Mouse (Mus musculus) ZHBTc4 (cell line): ENCODE data around the gene Pdlim1.

ENCODE experiments used
- DNase-seq: peaks from one replicate; pipeline ENCODE4 v3.0.0-alpha.2; 2011; ENCODE audit warnings: low read depth, low spot score

The Pdlim1 gene

DNA sequence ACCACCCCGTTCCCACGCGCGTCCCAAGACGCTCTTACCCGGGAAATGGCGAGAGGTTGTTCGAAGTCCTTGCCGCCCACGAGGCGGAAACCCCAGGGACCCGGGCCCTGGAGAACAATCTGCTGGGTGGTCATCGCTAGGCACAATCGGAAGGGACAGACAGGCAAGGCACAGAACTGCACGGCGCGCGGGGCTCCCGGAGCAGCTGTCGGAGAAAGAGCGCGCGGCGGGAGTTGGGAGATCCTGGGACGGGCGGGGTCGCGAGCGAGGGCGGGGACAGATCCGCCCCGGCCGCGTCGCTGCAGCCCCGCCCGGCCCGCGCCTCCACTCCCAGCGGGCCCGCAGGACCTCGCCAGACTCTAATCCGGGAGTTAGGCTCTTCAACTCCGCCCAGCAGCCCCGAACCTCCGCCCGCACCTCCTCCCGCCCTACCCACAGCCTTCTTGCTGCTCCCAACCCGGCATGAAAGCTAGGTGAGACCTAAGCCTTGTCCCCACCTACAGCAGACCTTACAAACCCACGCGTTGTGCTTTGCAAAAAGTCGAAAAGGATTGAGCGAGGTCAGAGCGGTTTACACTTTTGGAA lies at the start of gene Pdlim1:
Pdlim1 (minus strand) TSS at position 535 of the 585 bp plus-strand sequence.
- DNase-seq = peak; percentile 96

DNA sequence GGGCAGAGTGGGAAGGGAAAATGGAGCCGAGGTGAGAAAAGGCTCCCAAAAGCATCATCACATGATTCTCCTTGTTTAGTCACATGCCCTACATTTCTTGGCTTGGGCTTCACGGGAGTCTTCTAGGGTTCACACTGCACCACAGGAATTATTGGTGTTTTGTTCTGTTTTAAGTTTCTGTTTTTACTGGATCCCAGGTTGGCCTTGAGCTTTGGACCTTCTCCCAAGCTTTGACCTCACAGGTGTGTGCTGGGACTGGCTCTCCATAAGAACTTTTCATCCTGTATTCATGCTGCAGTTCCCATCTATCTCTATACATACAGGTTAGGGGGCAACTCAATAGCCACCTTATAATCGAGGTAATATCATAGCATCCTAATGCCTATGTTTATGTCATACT lies 47.6 kb upstream of the Pdlim1 start:
- DNase-seq = no peak

DNA sequence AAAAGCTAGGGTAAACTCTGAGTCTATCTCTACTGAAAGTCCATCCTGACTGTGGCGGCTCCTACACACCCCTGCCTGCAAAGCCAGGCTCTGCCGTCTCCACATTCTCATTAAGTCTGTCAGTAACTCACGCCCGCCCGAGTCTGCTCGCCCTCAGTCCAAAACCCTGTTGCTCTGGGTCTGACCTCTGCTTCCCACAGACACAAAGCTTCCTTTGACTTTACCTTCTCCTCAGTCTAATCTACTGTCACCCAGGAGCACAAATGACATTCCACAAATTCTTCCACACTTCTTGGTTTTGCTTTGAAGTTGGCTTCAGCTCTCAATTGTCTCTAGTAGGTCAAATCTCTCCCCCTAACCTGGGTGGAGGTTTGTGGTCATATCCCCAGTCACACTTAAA lies 46.9 kb upstream of the Pdlim1 start:
- peak; percentile 76 for DNase-seq

DNA sequence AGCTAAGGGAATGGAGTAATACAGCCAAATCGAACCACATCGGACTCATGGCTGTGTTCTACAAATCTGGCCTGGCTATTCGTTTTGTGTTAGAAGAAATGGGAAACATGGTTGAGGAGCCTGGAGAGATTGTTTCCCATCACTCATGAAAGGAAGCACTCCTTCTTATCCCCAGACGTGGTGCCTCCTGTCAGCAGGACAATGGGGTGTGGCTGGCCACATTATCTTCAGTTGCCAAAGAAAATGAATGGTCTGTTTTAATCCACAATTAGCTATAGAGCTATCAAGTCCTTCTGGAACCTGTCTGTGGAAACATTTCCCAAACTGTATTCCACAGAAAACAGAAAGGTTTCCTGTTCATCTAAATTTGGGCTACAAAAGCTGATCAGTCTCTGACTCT lies 45.4 kb upstream of the Pdlim1 start:
- no peak for DNase-seq

DNA sequence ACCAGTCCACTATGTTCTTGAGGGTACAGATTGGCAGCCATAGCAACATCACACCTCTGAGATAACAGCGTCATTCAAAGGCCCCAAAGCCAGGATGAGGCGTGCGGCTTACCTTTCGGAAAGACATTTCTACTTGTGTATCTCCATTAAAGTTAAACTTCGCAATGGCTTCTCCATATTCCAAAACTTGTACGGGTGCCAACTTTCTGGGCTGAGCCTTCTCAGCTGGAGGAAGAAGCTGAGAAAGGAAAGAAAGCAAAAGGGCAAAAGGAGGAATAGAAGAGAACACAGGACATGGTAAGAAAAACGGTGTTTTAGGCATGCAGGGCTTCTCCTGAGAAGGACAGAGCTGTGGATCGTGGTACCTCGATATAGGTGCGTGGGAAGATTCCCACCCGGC lies 42.6 kb upstream of the Pdlim1 start:
- no peak for DNase-seq

GRCm38 (mm10) chr19:40311631-40312030 lies 40.0 kb upstream of the Pdlim1 start:
- no peak for DNase-seq

GRCm38 (mm10) chr19:40310410-40311130 lies 38.9 kb upstream of the Pdlim1 start:
- DNase-seq = no peak

DNA sequence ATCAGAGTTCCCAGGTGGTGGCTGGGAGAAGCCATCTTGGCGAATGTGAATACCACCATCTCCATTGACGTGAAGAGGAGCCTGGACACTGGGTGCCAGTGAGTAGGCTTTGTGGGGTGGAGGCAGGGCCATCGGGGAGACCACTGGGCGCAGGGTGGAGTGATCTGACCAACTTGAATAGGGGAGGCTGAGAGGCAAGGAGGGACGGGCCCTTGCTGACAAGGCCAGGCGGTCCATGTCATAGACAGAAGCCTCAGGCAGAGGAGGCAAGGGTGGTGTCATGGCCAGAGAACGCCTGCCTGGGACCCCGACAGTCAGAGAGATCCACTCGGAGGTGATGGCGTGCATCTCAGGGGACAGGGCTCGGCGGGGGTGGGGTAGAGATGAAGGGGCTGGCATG lies 38.3 kb upstream of the Pdlim1 start:
- no peak for DNase-seq

DNA sequence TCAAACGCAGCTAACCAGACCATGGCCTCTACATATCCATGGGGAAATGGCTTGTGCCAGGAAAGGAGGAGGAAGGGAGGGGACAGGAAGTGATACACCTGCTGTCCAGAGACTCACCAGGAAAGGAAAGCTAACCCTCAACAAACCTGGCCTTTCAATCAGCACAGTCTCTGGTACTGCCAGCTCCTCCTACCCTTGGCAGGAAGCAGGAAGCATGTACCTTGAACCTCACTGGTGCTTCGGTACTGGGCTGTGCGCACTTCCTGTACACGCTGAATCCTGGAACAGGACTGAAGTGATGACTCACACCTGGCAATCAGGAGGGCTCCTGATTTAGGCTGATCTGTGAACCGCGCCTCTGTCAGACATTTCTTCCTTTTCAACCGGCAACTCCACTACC lies 35.9 kb upstream of the Pdlim1 start:
- DNase-seq = peak; percentile 47

- DNase-seq = no peak
These were observed 35.0 kb upstream of the Pdlim1 start for GRCm38 (mm10) chr19:40306631-40307030.

- DNase-seq = no peak
These were observed 33.8 kb upstream of the Pdlim1 start for GRCm38 (mm10) chr19:40305456-40305855.

GRCm38 (mm10) chr19:40302916-40303315 lies 31.3 kb upstream of the Pdlim1 start:
- DNase-seq = no peak

DNA sequence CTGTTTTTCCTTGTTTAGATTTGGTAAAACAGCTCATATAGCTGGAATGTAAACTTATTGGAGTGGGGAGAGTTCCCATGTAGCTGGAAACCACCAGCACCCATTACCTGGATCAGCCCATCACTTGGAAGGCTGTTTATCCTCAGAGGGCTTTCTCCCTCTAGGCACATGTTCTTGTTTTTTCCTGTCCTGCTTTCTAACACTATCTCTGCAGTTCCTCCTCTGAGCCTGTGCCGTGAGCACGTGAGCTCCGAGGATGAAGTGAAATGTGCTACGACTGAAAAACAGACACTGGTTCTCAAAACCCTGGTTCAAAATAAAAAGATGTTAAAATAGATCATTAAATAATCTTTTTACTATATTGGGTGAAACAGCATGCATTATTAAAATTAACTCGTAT lies 30.8 kb upstream of the Pdlim1 start:
- DNase-seq = no peak

DNA sequence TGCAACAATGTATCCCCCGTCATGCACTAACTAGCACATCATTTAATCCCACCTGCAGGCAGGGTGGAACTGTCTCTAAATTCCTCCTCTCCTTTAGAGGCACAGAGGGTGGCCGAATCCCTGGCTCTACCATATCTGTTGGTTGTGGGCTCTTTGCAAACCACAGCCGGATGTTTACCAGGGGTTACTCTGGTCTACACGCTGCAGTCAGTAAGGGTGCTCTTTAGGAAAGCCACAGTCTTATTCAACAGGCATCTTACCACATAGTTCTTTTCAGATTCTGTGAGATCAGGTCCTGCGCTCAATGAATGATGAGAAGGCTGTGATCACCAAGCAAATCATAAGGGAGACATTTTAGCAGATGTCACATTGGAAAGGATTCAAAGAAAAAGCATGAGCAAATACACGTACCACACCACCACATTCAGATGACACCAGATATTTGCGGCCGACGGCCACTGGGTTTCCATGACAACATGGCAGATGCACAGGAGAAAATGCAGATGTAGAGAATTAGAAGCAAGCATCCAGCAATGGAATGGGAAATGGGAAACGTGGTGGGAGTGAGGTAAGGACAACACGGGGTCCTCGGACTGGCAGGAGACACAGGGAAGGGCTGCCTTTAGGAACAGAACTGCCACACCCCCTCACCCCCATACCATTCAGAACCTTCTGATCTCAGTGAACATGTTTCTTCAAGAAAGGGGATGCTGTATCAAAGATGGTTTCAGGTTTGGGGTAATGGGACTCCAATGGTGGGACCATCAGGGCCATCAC lies 28.5 kb upstream of the Pdlim1 start:
- DNase-seq = no peak

DNA sequence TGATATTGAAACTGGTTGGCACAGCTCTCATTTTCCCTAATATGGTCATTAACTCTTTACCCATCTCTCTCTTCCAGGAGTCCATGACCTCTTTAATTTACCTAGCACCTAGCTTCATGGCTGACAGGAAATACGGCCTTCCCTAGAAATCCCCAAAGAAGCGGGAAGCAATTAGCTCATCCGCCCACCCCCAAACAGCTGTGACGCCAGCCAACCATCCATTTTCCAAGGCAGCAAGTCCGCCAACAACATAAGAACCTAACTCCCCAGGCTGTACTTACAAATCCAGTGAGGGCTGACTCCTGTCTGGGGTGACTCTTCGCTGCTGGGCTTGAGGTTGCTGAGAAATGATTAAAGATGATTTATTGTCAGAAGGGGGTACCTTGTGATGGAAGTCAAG lies 27.5 kb upstream of the Pdlim1 start:
- DNase-seq = no peak

GRCm38 (mm10) chr19:40298574-40298973 lies 26.9 kb upstream of the Pdlim1 start:
- no peak for DNase-seq

DNA sequence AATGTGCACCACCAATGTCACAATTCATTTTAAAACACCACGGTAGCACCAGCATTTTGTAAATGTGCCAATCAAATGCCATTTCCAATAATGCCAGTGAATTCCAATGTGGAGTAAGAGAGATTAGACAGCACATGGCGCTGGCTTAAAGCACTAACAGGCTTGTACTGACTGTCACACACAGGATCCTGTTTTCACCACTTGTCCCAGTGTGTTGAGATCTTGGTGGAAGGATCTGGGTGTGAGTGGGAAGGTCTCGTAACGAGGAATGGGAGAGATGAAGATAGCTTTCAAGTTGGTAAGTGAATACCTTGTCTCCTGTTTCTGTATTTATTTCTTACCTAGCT lies 26.1 kb upstream of the Pdlim1 start:
- DNase-seq = no peak

- DNase-seq = no peak
These were observed 25.6 kb upstream of the Pdlim1 start for GRCm38 (mm10) chr19:40297078-40297797.

DNA sequence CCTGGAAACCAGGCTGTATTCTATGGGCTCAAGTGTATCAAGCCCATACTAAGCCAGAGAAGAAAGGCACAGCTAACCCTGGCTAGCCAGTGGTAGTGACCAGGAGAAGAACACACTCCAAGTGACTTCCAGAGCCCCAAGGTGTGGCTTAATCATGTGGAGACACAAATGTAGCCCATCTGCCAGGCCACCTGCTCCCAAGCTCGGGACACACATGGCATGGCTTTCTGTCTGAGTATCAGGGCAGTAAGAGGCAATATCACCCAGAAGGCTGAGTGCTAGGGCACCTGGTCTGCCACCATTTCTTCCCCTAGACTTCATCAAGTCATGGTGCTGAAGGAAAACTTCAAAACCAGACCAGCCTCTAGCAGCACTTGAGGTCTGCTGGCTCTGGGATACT lies 22.6 kb upstream of the Pdlim1 start:
- no peak for DNase-seq

DNA sequence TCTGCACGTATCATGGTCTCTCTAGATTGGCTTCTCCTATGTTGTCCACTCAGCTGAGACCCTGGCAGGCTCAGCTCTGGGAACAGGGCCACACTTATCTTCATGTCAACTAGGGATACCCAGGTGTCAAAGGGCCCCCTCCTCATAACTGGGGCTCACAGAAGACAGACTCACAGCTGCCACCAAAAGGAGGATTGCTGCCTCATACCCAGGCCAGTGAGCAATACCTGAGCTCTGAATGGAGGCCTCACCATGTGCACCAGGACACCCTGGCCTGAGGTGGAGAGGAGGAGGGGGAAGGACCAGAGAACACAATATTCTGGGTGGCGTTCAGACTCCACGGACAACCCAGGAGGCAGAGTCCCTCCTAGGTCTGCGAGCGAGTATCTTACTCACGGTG lies 22.1 kb upstream of the Pdlim1 start:
- DNase-seq = no peak

DNA sequence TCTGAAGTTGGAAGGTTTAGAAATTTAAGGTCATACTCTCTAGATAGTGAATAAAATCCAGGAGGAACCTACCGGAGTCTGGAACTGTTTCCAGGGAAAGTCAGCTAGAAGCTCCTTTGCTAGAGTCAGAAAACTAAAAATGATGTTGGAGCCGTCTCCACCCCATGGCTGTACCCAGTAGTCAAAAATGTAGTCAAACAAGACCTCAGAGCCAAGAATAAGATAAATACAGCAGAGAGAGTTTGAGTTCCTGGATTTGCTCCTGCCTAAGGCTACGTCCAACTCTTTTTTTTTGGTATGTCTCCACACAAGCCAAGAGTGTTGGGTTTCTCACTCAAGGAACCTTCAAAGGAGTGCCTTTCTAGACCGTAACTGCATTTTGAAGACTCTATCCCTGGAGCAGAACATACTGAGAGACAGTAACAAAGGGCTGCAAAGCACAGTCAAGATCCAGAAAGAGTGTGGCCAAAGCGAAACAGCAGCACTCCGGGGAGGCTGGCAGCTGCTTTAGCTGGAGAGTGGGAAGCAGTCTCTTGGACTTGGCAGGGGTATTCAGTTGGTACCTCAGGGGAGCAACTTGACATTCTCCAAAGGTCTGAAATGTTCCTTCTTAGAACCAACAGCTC lies 18.6 kb upstream of the Pdlim1 start:
- no peak for DNase-seq

GRCm38 (mm10) chr19:40288415-40288814 lies 16.8 kb upstream of the Pdlim1 start:
- no peak for DNase-seq
